Mouse (Mus musculus) G1E-ER4 (cell line): ENCODE measurements around the gene Ssr2. TPM values are rescaled to one million over a fixed set of nuclear protein-coding genes. Genes with fewer than 3 reads are reported as not detected.

Source experiments
- GATA1 ChIP-seq: IDR thresholded peaks from one replicate; pipeline ENCODE4 v1.8.0; 2012; ENCODE audit warnings: low read length, inconsistent platforms
- polyA plus RNA-seq: library from polyadenylated mRNA; stranded (reverse); fragments of >175 nt; gene quantifications from 2 replicates; pipeline ENCODE4 v1.2.3, GENCODE M21; 2012

Gene Ssr2
- polyA plus RNA-seq = 79.2 and 381 TPM in 2 replicates

GRCm38 (mm10) chr3:88575540-88575939 is at the start of gene Ssr2:
Gene Ssr2, plus strand, starts transcription at chr3:88575876.
- no peak for TF ChIP-seq GATA1

- no peak for TF ChIP-seq GATA1
Measured at GRCm38 (mm10) chr3:88526157-88527131, 49.2 kb upstream of the Ssr2 start.

- no peak for TF ChIP-seq GATA1
Measured at GRCm38 (mm10) chr3:88527565-88527964, 48.1 kb upstream of the Ssr2 start.

GRCm38 (mm10) chr3:88528646-88529045 is 47.0 kb upstream of the Ssr2 start:
- no peak for TF ChIP-seq GATA1

GRCm38 (mm10) chr3:88529204-88530000 is 46.3 kb upstream of the Ssr2 start:
- no peak for TF ChIP-seq GATA1

GRCm38 (mm10) chr3:88530082-88530864 is 45.4 kb upstream of the Ssr2 start:
- no peak for TF ChIP-seq GATA1

- TF ChIP-seq GATA1 = no peak
Measured at GRCm38 (mm10) chr3:88531348-88532298, 44.1 kb upstream of the Ssr2 start.

GRCm38 (mm10) chr3:88532299-88532674 is 43.4 kb upstream of the Ssr2 start, which contains the start of gene Mex3a:
Gene Mex3a, plus strand, starts transcription at chr3:88532395.
- TF ChIP-seq GATA1 = no peak

- no peak for TF ChIP-seq GATA1
Measured at GRCm38 (mm10) chr3:88532689-88533511, 42.8 kb upstream of the Ssr2 start.

GRCm38 (mm10) chr3:88533706-88534105 is 42.0 kb upstream of the Ssr2 start:
- TF ChIP-seq GATA1 = no peak

GRCm38 (mm10) chr3:88535005-88535404 is 40.7 kb upstream of the Ssr2 start:
- TF ChIP-seq GATA1 = no peak

- TF ChIP-seq GATA1 = no peak
Measured at GRCm38 (mm10) chr3:88535527-88535926, 40.1 kb upstream of the Ssr2 start.
